1 mouse cellular context compared by ENCODE assay signal in genomic region chr7:27192434-27192833, GRCm38 (mm10).
TF ChIP-seq lines count a peak whose summit lies in the region.

No protein-coding gene starts in this region.

TF ChIP-seq in ES-E14, 5 proteins besides CTCF, POLR2A, EP300 and RAD21 (continued from another document):
- no peak for TF ChIP-seq HCFC1 (IDR thresholded peaks at IDR 0.05; ENCODE audit: borderline replicate concordance, insufficient read depth, low read length)
- TF ChIP-seq MAFK (IDR thresholded peaks at IDR 0.05; ENCODE audit: insufficient read depth, low read depth, low read length): no peak
- TF ChIP-seq ZC3H11A (IDR thresholded peaks at IDR 0.05; ENCODE audit: borderline replicate concordance, low read depth, low read length): no peak
- TF ChIP-seq ZNF384 (IDR thresholded peaks at IDR 0.05; ENCODE audit: low read depth, low read length): no peak
TF ChIP-seq in ES-E14: peak in this region for 0.
